Mouse (Mus musculus): ENCODE measurements around the gene Fgfr4.

Fgfr4 gene

DNA sequence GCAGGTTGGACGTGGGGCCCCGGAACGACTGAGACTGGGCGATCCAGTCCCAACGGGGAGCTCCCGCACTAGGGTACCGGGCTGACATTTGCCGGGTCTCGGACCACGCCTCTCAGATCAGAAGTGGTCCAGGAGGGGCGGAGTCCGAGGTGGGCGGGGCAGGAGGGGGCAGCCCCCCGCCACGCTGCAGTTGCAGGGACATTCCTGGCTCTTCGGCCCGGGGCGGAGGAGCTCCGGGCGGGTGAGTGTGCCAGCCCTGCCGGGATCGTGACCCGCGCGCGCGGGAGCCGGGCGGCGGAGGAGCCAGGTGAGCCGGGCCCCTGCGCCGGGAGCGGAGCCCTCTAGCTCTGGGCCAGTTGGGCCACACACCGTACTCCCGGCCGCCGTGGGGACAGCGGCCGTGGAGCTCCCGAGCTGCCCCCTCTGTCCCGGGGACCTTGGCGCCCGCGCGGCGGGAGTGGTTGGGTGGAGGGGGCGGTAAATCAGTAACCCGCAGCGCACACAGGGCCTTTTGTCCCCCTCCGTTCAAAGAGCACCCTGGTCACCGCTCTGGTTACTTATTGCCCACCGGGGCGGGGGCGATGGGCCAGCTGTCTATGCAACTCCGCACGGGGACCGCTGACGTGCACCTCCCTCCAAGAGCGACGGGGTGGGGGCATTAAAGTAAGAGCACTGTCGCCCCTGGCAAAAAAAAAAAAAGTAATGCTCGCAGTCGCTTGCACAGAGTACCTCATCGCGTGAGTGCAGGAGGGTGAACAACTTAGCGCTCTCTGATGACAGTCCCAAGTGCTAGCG is at the start of gene Fgfr4:
Fgfr4 (plus strand) TSS at position 20 of the 795 bp plus-strand sequence.
- DNase-seq (ENCODE audit: low spot score in 2 of 2), result no peak

DNA sequence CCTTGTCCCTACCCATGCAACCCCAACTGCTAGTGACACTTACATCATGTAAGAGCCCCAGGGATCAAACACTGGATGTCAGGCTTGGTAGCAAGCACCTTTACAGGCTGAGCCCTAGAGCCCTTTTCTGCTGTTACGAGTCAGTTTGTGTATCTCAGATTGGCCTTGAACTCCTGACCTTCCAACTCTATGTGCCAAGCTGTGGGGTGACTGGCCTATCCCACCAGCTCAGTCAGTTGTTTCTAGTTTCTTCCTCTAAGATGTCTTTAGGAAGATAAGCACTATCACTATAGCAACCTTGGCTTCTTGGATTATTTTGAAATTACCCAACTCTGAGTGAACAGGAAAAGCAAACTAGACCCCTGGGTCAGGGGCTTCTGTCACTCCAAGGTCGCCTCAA is 49.1 kb upstream of the Fgfr4 start:
- DNase-seq (ENCODE audit: low spot score in 2 of 2), result no peak

DNA sequence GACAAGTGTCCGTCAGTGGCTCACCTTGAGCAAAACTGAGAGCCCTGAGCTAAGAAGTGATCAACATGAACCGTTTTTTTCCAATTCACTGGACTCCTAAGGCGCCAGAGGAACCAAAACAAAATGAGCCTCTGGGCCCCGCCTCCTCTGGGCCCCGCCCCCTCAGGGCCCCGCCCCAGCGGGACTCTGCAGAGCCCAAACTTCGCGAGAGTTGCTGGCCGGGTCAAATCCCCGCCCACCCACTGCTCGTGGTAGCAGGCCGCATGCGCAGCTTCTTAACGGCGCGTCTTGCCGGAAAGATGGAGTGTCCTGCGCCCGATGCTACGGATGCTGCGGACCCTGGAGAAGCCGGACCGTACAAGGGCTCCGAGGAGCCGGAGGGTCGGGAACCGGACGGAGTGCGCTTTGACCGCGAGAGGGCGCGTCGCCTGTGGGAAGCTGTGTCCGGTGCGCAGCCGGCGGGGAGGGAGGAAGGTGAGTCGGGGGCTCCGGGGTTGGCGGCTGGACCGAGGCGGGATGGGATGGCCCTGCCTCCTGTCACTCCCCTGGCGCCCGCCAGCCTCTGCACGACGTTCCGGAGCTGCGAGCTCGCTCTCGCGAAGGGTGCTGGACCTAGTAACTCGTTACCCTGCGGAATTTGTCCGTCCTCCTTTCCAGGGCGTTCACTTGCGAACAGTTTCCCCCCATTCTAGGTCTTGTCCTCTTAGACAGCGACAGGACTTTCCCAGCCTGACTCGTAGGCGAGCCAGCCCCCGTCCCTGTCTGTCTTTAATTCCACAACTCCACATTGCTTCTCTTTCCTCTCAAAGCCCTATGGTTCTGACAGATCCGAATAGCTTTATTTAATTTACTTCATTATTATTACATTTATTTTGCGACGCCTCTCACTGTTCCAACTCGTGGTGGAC is 47.1 kb upstream of the Fgfr4 start, which contains the start of gene Zfp346:
Zfp346 (plus strand) TSS at position 267 of the 908 bp plus-strand sequence.
- DNase-seq (ENCODE audit: low spot score in 2 of 2), result peak; percentile 97 to 99

DNA sequence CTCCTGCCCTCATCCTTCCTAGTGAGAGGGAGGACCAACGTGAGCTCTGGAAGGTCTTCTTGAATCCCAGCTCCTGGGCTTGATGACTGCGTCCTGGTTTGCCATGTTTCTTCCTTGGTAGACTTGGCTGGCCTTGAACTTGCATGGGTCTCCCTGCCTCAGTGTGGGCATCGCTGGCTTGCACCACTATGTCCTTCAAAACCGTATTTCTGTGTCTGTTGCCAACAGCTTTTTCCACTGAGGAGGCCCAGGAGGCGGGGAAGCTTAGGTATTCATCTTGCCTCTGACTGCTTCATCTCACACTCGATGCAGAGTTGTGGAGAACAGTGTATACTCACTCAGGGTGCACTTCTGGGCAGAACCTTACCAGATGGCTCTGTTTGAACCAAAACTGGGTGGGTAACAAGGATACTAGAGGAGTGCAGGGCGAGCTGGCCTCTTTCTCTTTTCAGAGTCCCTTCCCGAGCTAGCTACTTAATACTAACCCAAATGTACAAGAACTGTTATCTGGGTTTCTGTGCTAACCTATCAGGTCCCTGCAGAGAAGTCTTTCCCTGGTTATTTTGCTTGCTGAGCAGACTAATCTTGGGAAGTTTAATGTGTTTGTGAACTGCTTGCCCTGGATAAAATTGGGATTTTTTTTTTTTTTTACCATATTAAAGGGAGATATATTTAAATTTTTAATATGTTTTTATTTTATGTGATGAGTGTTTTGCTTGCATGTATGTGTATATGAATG is 46.3 kb upstream of the Fgfr4 start:
- no peak for DNase-seq (ENCODE audit: low spot score in 2 of 2)

DNA sequence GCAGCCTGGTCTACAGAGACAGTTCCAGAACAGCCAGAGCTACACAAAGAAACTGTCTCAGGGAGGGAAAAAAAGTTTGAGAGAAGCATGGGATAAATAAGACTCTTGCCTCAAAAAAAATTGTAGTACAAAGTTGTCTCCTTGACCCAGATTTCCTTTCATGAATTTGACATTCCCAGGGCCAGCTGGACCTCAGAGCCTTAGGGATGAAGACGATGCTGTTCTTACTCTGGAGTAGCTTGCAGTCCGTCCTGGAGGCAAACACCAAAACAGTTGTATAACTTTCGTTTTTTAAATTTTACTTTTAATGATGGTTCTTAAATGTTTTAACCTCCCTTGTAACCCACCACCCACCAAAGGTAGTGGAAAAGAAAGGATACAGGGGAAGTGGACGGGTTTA is 45.3 kb upstream of the Fgfr4 start:
- DNase-seq (ENCODE audit: low spot score in 2 of 2), result no peak

DNA sequence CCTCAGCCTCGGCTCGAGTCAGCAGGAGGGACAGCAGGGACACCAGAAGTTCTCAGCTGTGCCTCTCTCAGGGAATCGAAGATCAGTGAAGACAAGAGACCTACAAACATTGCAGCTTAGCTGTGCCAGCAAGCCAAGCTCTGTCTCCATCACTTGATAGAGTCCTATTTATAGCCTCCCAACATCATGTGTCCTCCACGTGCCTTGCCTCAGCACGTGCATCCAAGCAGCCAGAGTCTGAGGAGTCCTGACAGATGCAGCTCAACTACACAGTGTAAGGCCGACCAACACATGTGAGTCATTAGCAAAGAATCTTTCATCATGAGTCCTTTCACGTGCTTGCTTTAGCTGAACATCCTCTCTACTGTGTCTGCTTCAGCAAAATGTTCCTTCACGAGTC is 44.7 kb upstream of the Fgfr4 start:
- DNase-seq (ENCODE audit: low spot score in 2 of 2), result no peak

DNA sequence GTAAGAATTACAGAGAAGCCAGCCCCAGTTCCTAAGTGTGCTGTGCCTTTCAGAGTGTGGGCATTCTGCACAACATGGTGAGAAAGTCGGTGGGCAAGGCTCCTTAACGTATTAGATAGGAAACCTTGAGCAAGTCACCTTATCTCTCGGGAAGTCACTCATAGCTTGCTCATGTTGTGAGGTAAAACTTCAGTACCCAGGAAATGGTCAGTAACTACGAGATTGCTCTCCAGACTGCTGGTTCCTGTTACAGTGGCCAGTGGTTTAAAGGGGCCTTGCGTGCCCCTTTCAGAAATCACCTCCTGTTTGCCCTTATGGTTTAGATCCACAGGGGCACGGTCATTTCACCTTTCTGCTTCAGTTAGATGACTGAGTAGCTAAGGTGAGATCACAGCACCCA is 38.1 kb upstream of the Fgfr4 start:
- no peak for DNase-seq (ENCODE audit: low spot score in 2 of 2)

DNA sequence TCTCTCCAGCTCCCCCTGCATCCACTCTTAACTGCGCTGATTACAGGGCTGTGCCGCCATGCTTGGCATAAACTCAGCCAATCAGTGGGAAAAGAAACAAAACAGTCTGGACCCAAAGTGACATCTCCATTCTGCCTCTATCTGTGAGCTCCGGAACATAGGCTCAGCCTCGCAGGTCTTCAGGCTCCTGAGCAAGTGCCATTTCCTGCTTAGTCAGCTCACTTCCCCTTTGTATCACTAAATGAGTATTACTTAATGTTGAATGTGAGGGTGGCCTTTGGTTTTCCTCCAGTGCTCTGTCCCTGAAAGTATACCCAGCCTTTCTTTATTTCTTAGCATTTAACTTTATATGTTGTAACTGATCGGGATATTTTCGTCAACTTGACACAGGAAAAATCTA is 27.5 kb upstream of the Fgfr4 start:
- no peak for DNase-seq (ENCODE audit: low spot score in 2 of 2)

DNA sequence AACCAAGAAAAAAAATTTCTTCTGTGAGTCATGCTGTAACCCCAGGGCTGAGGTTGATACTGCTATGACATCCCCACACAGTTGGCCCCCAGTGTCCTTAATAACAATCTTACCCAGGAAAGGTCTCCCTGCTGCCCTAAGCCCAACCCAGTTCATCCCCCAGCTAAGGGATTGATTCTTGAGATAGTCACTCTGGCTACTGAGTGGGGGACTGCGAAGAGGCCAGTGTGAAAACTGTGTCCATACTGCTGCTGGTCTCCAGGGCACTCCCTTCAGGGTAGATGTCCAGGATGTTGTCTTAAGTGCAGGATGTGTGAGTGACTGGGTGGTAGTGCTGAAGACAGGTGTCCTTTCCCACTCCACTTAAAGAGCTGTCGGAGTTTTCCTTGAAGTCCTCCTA is 19.0 kb upstream of the Fgfr4 start, which contains the start of gene Gm17617:
Gm17617 (minus strand) TSS at position 101 of the 400 bp plus-strand sequence.
- no peak for DNase-seq (ENCODE audit: low spot score in 2 of 2)

DNA sequence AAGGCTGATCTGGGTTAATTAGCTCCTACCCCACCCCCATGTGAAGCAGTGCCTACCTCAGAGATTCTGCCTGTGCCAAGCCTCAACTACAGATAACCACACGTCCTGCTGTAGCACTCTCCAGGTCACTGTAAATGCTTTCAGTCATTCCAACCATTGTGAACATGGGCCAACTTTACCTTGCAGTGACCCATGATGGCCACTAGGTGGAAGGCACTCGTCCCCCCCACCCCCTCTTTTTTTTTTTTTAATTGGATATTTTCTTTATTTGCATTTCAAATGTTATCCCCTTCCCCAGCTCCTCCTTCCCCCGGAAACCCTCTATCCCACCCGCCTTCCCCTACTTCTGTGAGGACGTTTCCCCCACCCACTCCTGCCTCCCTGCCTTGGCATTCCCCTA is 17.1 kb upstream of the Fgfr4 start:
- peak; percentile 6 to 10 for DNase-seq (ENCODE audit: low spot score in 2 of 2)

DNA sequence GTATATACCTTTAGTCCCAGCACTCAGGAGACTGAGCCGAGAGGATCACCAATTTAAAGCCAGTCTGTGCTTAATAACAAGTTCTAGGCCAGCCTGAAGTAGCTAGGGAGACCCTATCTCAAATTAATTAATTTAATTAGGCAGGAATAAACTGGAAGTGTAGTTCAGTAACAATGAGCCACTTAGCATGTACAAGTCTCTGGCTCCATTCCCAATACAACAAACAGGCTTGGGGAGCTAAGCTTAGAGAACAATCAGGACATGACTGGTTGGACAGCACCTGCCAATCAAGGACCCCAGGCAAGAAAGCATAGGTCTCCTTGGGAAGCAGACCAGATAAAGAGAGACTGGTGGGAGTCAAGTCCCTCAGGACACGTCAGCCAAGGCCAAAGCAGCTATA is 12.2 kb upstream of the Fgfr4 start:
- no peak for DNase-seq (ENCODE audit: low spot score in 2 of 2)

DNA sequence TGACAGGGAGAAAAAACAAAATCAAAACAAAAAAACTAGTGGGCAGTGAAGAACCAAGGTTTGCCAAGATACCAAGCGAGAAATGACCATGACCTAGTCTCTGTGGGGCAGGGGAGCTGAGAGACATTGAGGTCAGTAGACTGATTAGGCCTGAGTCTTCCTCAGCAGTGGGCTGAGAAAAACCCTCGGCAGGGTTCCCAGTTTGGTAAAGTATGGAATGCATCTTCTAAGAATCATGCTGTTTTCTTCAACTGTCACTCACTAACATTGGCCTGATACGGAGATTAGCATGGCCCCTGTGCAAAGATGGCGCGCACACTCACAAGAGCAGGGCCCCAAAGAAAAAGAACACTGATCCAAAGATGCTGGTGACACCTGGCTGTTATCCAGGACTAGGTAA is 1.5 kb downstream of the Fgfr4 start:
- DNase-seq (ENCODE audit: low spot score in 2 of 2), result no peak

DNA sequence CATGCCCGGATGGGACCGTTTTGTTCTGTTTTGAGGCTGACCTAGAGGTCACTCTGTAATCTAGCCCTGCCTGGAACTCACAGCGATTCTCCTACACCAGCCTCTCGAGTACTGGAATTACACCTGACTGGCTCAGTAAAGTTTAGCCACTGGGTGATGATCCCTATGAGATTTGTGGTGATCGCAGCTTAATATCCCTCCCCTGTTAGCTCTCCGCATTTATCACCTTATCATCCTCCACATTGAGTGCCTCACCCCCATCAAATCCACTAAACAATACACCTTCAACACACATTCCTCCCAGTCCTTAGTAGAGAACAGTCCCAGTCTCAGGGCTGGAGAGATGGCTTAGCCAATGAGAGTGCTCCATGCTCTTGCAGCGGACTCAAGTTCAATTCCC is 9.9 kb downstream of the Fgfr4 start:
- DNase-seq (ENCODE audit: low spot score in 2 of 2), result no peak

DNA sequence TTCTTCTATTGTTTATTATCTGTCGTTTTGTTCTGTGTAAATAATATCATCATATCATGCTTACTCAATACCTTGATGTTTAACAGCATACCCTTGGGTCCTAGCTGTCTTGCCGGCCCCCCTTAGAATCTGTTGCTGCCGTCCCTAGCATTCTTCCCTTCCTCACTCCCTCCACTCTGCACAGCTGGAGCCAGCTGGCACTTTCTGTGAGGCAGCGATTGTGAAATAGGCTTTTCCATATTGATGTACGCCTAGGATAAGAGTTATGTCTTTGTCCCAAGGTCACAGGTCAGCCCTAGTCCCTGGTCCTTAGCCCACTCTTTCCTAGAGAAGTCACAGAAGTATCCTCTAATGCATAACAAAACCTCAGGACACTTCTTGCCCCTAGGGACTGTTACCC is 11.1 kb downstream of the Fgfr4 start:
- DNase-seq (ENCODE audit: low spot score in 2 of 2), result no peak

DNA sequence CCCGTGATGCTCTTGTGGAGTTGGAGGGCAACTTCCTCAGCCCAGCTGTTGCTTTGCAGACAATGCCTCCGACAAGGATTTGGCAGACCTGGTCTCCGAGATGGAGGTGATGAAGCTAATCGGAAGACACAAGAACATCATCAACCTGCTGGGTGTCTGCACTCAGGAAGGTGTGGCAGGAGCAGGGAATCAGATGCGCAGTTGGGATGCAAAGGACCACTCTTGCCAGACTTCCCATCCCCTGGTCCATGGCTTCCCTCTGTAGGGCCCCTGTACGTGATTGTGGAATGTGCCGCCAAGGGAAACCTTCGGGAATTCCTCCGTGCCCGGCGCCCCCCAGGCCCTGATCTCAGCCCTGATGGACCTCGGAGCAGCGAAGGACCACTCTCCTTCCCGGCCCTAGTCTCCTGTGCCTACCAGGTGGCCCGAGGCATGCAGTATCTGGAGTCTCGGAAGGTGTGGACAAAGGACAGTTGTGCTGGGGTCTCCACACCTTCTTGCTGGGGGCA is 13.4 kb downstream of the Fgfr4 start:
- no peak for DNase-seq (ENCODE audit: low spot score in 2 of 2)

DNA sequence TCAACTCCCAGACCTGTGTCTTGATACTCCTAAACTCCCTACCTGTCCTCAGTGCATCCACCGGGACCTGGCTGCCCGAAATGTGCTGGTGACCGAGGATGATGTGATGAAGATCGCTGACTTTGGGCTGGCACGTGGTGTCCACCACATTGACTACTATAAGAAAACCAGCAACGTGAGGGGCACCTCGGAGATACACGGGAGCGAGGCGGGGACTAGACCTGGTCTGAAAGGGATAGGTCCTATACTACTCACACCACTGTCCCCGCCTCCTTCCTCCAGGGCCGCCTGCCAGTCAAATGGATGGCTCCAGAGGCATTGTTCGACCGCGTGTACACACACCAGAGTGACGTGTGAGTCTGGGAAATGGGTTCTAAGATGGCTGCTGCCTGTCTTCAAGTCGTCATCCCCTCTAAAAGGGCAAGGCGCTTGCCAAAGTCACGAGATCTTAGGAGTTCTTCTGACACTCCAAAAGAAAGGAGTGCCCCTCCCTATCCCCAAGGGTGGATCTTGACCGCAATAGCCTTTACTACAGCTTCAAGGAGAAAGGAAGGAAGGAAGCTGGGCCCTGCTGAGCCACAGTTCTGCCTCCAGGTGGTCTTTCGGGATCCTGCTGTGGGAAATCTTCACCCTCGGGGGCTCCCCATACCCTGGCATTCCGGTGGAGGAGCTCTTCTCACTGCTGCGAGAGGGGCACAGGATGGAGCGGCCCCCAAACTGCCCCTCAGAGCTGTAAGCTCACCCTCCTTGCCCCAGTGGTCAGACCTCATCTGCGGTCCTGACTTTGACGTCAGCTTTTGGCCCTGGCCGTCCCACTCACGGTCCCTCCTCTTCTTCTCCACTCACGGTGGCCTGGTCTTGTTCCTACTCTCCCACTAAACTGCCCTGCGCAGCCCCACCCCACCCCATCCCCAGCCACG is 14.6 kb downstream of the Fgfr4 start:
- no peak for DNase-seq (ENCODE audit: low spot score in 2 of 2)

DNA sequence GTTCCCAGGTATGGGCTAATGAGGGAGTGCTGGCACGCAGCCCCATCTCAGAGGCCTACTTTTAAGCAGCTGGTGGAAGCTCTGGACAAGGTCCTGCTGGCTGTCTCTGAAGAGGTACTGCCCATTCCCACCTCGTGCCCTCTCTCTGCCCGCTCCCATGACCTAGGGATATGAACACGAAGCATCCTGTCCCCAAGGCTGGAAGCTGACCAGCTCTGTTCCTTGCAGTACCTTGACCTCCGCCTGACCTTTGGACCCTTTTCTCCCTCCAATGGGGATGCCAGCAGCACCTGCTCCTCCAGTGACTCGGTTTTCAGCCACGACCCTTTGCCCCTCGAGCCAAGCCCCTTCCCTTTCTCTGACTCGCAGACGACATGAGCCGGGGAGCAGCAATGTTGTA is 15.4 kb downstream of the Fgfr4 start:
- DNase-seq (ENCODE audit: low spot score in 2 of 2), result no peak

DNA sequence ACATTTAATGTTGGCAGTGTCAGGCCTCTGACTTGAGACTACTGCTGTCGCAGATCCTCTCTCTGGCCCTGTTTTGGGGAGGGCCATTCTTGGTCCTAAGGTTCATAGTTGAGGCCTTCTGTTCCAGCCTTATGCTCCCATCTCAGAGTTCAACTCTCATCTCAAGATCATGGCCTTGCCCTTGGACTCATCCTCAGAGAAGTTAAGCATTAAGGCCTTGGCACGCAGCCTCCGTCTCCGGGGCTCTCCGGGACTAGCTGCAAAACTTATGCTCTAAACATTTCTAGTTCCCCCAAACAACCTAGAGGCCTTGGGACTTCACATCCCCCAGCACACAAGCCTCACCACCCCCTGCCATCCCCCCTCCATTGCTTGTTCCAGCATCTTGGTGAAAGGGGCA is 15.8 kb downstream of the Fgfr4 start:
- DNase-seq (ENCODE audit: low spot score in 2 of 2), result no peak

DNA sequence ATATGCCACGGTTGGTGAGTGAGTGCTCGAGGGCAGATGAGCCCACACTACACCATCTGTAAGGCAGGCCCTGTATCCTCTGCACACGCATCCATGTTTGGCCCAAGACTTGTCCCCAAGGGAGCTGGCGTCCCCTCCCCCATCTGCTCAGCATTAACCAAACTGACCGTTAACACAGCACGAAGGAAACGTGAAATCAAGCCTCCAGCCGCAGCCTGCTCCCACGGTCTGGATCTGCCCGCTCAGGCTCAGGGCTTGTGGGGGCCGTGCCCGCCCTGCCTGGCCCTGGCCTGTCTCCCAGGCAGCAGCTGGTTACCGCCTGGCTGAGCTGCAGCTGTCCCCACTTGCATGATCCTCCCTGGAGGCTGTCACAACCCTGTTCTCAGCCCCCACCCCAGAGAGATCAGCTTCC is 16.5 kb downstream of the Fgfr4 start:
- DNase-seq (ENCODE audit: low spot score in 2 of 2), result no peak

DNA sequence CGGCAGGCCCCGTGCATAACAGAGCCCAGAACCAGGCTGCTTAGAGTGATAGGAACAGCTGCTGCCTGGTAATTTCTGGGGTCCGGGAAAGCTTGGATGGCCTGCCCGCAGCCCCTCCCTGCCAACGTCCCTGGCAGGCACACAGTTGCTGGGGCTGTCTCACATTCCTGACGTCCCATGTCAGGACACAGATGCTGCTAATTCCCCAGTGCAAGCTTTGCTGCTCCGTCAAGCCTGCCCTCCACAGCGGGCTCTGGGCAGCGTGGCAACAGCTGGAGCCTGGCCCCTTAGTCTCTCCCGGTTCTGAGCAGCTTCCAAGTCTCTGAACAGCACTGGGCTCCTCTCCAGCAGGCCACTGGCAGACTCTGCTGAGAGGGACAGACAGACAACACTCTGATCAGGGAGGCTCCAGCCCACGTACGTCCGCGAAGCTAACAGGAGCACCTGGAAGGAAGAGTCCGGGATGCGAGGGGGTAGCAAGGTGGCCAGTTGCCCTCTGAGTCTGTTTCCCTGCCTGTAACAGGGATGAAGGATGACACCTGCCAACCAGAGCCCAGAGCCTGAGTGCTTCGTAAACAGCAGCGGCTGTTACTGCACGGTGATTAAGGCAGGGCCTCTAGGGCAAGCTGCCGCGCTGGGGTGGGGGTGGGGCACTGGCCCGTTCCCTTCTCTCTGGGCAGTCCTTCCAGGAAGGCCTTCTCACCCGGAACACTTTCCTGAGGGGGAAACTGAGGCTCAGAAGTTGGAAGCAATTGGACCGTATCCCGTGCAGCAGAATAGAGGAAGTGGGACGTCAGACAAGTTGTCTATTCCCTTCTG is 19.3 kb downstream of the Fgfr4 start:
- no peak for DNase-seq (ENCODE audit: low spot score in 2 of 2)
